Mouse (Mus musculus): ENCODE results near the gene Tas2r135.

Gene Tas2r135

GRCm38 (mm10) chr6:42373669-42374430 is 31.4 kb upstream of the Tas2r135 start:
- no peak for DNase-seq (ENCODE audit: low read depth, low spot score)

- no peak for DNase-seq (ENCODE audit: low read depth, low spot score)
Measured at GRCm38 (mm10) chr6:42374701-42375100, 30.5 kb upstream of the Tas2r135 start.

- DNase-seq (ENCODE audit: low read depth, low spot score): no peak
Measured at GRCm38 (mm10) chr6:42375131-42375530, 30.1 kb upstream of the Tas2r135 start.

- DNase-seq (ENCODE audit: low read depth, low spot score): no peak
Measured at GRCm38 (mm10) chr6:42376016-42376415, 29.2 kb upstream of the Tas2r135 start.

GRCm38 (mm10) chr6:42376504-42377019 is 28.7 kb upstream of the Tas2r135 start:
- DNase-seq (ENCODE audit: low read depth, low spot score): no peak

- no peak for DNase-seq (ENCODE audit: low read depth, low spot score)
Measured at GRCm38 (mm10) chr6:42377280-42377679, 28.0 kb upstream of the Tas2r135 start.

- no peak for DNase-seq (ENCODE audit: low read depth, low spot score)
Measured at GRCm38 (mm10) chr6:42379551-42379950, 25.7 kb upstream of the Tas2r135 start.

GRCm38 (mm10) chr6:42380416-42381144 is 24.7 kb upstream of the Tas2r135 start:
- no peak for DNase-seq (ENCODE audit: low read depth, low spot score)

- no peak for DNase-seq (ENCODE audit: low read depth, low spot score)
Measured at GRCm38 (mm10) chr6:42381221-42381620, 24.0 kb upstream of the Tas2r135 start.

GRCm38 (mm10) chr6:42381916-42382381 is 23.3 kb upstream of the Tas2r135 start:
- DNase-seq (ENCODE audit: low read depth, low spot score): no peak

GRCm38 (mm10) chr6:42383360-42383759 is 21.9 kb upstream of the Tas2r135 start:
- no peak for DNase-seq (ENCODE audit: low read depth, low spot score)

GRCm38 (mm10) chr6:42385635-42386034 is 19.6 kb upstream of the Tas2r135 start:
- DNase-seq (ENCODE audit: low read depth, low spot score): no peak

- DNase-seq (ENCODE audit: low read depth, low spot score): no peak
Measured at GRCm38 (mm10) chr6:42391796-42392330, 13.4 kb upstream of the Tas2r135 start.

GRCm38 (mm10) chr6:42395960-42396809 is 9.0 kb upstream of the Tas2r135 start:
- no peak for DNase-seq (ENCODE audit: low read depth, low spot score)

- DNase-seq (ENCODE audit: low read depth, low spot score): no peak
Measured at GRCm38 (mm10) chr6:42397041-42397657, 8.1 kb upstream of the Tas2r135 start.

- no peak for DNase-seq (ENCODE audit: low read depth, low spot score)
Measured at GRCm38 (mm10) chr6:42398285-42398684, 6.9 kb upstream of the Tas2r135 start.

- no peak for DNase-seq (ENCODE audit: low read depth, low spot score)
Measured at GRCm38 (mm10) chr6:42398998-42399397, 6.2 kb upstream of the Tas2r135 start.

- DNase-seq (ENCODE audit: low read depth, low spot score): no peak
Measured at GRCm38 (mm10) chr6:42399938-42400337, 5.3 kb upstream of the Tas2r135 start, which contains the start of gene Tas2r143. Gene Tas2r143, plus strand, starts transcription at chr6:42400238.

GRCm38 (mm10) chr6:42419443-42419842 is 14.2 kb downstream of the Tas2r135 start:
- DNase-seq (ENCODE audit: low read depth, low spot score): no peak

GRCm38 (mm10) chr6:42421439-42421838 is 16.2 kb downstream of the Tas2r135 start:
- no peak for DNase-seq (ENCODE audit: low read depth, low spot score)

GRCm38 (mm10) chr6:42424472-42424871 is 19.2 kb downstream of the Tas2r135 start:
- no peak for DNase-seq (ENCODE audit: low read depth, low spot score)
